Mouse (Mus musculus) hindbrain, embryonic 12.5 days (tissue): ENCODE data around the gene Pnmal1. TPM values are rescaled to one million over a fixed set of nuclear protein-coding genes. Genes with fewer than 3 reads are reported as not detected.

Experiments used
- ATAC-seq: fragments of 200-750 bp; cut with Nextera tagmentation; 2 replicates; pipeline ENCODE4 v1.8.0; 2017; ENCODE audit warnings: moderate TSS enrichment; ENCODE audit not compliant: low FRiP score
- H3K27ac ChIP-seq: fragments of 300-500 bp; sonication (generic); 2 replicates; pipeline ENCODE4 v1.5.1; 2016; ENCODE audit warnings: mild to moderate bottlenecking
- H3K27me3 ChIP-seq: fragments of 300-500 bp; sonication (generic); 2 replicates; pipeline ENCODE4 v1.6.1; 2016; ENCODE audit warnings: mild to moderate bottlenecking
- H3K36me3 ChIP-seq: fragments of 300-500 bp; sonication (generic); 2 replicates; pipeline ENCODE4 v1.6.1; 2016; ENCODE audit warnings: mild to moderate bottlenecking
- H3K4me1 ChIP-seq: fragments of 300-500 bp; sonication (generic); 2 replicates; pipeline ENCODE4 v1.6.1; 2016
- H3K4me2 ChIP-seq: fragments of 300-500 bp; sonication (generic); replicated peaks from 2 replicates; pipeline ENCODE4 v1.6.1; 2016; ENCODE audit warnings: mild to moderate bottlenecking
- H3K4me3 ChIP-seq: fragments of 300-500 bp; sonication (generic); 2 replicates; pipeline ENCODE4 v1.5.1; 2016; ENCODE audit warnings: mild to moderate bottlenecking
- H3K9ac ChIP-seq: fragments of 300-500 bp; sonication (generic); 2 replicates; pipeline ENCODE4 v1.6.1; 2016; ENCODE audit warnings: mild to moderate bottlenecking, moderate library complexity
- H3K9me3 ChIP-seq: fragments of 300-500 bp; sonication (generic); replicated peaks from 2 replicates; pipeline ENCODE4 v1.6.1; 2016; ENCODE audit warnings: mild to moderate bottlenecking
- WGBS: fragments of 180-500 bp; shearing (Covaris S2); methylation state at CpG from one replicate; pipeline ENCODE4 v1.1.7; 2016; 5-methylcytosine and 5-hydroxymethylcytosine counted together
- polyA plus RNA-seq: library from polyadenylated mRNA; unstranded; fragments of >200 nt; fragmentation: Nextera tagmentation; extraction: Ambion mirVana; gene quantifications from 2 replicates; pipeline ENCODE4 v1.2.1, GENCODE M21; 2016

Pnmal1 gene
- polyA plus RNA-seq, 1 experiment from 2014 or later: 27.3 TPM

- Histone ChIP-seq H3K27me3 (no peaks in the 10 kb centered on the region), H3K4me3 (peak overlapping the region; percentile 45), H3K9ac (peak overlapping the region; percentile 59), H3K27ac (peak overlapping the region; percentile 73), H3K9me3 (no peaks in the 10 kb centered on the region), H3K36me3 (0 out of 2 replicates have a peak, but pooled peaks cover 3% of the 10 kb centered on the region), H3K4me1 (peaks cover 51% of the 10 kb centered on the region), H3K4me2 (peak overlapping the region; percentile 49)
- peak; percentile 69 for ATAC-seq
- WGBS: 4% methylated on average over 26 of the region's 27 CpGs
These were observed 34.3 kb downstream of the Pnmal1 start for GRCm38 (mm10) chr7:16993651-16994399.

DNA sequence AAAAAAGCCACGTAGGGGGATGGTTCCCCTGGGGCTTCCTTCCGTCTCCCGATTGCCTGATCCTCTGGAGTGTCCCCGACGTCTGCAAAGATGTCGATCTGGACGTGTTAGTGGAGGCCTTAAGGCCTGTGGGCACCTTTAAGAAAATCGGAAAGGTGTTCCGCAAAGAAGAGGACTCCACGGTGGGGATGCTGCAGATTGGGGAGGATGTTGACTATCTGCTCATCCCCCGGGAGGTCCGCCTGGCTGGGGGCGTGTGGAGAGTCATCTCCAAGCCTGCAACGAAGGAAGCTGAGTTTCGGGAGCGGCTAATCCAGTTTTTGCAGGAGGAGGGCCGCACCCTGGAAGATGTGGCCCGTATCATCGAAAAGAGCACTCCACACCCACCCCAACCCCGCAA is 34.9 kb downstream of the Pnmal1 start:
- Histone ChIP-seq H3K36me3 (0 out of 2 replicates have a peak, but pooled peaks cover 3% of the 10 kb centered on the region), H3K4me1 (peaks cover 51% of the 10 kb centered on the region), H3K9me3 (no peaks in the 10 kb centered on the region), H3K9ac (peak overlapping the region; percentile 59), H3K4me3 (peak overlapping the region; percentile 45), H3K4me2 (peak overlapping the region; percentile 49), H3K27me3 (no peaks in the 10 kb centered on the region), H3K27ac (peak overlapping the region; percentile 73)
- ATAC-seq: no peak
- WGBS: 7% methylated on average over 20 of the region's 20 CpGs

DNA sequence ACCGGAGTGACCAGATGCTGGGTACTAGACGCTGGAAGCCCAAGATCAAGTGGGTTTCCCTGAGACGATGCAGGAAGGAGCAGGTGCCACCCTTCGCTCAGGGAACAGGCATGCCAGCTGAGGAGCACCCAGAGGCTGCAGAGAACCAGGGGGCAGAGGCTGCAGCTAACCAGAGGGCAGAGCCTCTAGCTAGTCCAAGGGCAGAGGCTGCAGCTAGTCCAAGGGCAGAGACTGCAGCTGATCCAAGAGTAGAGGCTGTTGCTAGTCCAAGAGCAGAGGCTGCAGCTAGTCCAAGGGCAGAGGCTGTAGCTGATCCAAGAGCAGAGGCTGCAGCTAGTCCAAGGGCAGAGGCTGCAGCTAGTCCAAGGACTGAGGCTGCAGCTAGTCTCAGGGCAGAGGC is 35.9 kb downstream of the Pnmal1 start:
- H3K36me3 ChIP-seq: peaks cover 4% of the 10 kb centered on the region; the same call in 1 of the 2 replicates
- H3K4me1 ChIP-seq: peaks cover 46% of the 10 kb centered on the region
- H3K4me3 ChIP-seq: peak overlapping the region; percentile 45
- no peak for ATAC-seq
- peak overlapping the region; percentile 59; the same call in 1 of the 2 replicates for H3K9ac ChIP-seq
- H3K4me2 ChIP-seq: peak overlapping the region; percentile 49
- 91% methylated on average over 4 of the region's 4 CpGs for WGBS
- no peaks in the 10 kb centered on the region for H3K9me3 ChIP-seq
- 0 out of 2 replicates have a peak overlapping the region, but pooled peaks have one; percentile 8 for H3K27ac ChIP-seq
- H3K27me3 ChIP-seq: no peaks in the 10 kb centered on the region

GRCm38 (mm10) chr7:16999233-16999632 is 39.8 kb downstream of the Pnmal1 start:
- H3K9ac ChIP-seq: no peak overlapping the region

GRCm38 (mm10) chr7:16999650-17000049 is 40.2 kb downstream of the Pnmal1 start:
- H3K9ac ChIP-seq: no peak overlapping the region
- ATAC-seq: no peak
- H3K36me3 ChIP-seq: peaks cover 22% of the 10 kb centered on the region
- no peaks in the 10 kb centered on the region for H3K9me3 ChIP-seq
- H3K4me1 ChIP-seq: peaks cover 20% of the 10 kb centered on the region
- no peak overlapping the region for H3K4me3 ChIP-seq
- H3K27me3 ChIP-seq: no peaks in the 10 kb centered on the region
- no peak overlapping the region for H3K27ac ChIP-seq
- H3K4me2 ChIP-seq: no peak overlapping the region
- WGBS: 27% methylated on average over 4 of the region's 4 CpGs

More at GRCm38 (mm10) chr7:16999233-16999632, 39.8 kb downstream of the Pnmal1 start:
- no peak for ATAC-seq
- no peak overlapping the region for H3K4me3 ChIP-seq
- no peak overlapping the region for H3K27ac ChIP-seq
- peaks cover 20% of the 10 kb centered on the region for H3K4me1 ChIP-seq
- no peaks in the 10 kb centered on the region for H3K27me3 ChIP-seq
- H3K36me3 ChIP-seq: peaks cover 18% of the 10 kb centered on the region
- H3K9me3 ChIP-seq: no peaks in the 10 kb centered on the region
- 63% methylated on average over 4 of the region's 4 CpGs for WGBS
- H3K4me2 ChIP-seq: no peak overlapping the region

GRCm38 (mm10) chr7:17002375-17003195 is 43.1 kb downstream of the Pnmal1 start:
- peak; percentile 64 for ATAC-seq
- Histone ChIP-seq H3K4me1 (no peaks in the 10 kb centered on the region), H3K4me2 (no peak overlapping the region), H3K4me3 (no peak overlapping the region), H3K27me3 (no peaks in the 10 kb centered on the region), H3K27ac (no peak overlapping the region), H3K9ac (no peak overlapping the region), H3K9me3 (no peaks in the 10 kb centered on the region), H3K36me3 (peaks cover 49% of the 10 kb centered on the region)
- WGBS: 13% methylated on average over 7 of the region's 7 CpGs

DNA sequence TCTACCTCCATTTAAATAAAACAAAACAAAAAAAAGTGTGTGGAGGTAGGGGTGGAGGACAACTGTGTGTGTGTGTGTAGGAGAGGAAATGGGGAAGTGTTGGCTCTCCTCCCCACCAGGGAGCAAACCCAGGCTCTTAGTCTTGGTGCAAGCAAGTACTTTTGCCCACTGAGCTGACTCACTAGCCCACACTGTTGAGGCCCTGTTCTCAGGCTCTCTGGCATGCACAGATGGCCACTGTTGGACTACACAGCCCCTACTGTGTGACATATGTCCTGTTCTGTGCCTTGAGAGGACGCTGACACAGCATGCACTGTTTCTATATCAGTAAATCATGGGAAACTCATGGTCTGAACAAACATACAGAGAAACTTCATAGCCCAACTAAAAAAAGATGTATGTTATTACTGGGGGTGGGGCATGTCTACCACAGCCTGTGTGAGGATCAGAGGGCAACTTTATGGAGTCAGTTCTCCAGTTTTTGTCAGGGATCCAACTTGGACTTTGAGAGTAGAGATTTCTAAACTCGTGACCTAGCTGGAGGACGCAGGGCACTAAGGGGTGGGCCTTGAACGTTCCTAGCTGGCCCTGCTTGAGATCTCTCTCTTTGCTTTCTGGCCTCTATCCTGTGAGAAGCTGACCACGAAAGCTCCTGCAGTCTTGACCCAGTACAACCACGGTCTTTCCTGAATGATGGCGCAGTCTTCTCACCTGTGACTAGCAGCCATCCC is 43.9 kb downstream of the Pnmal1 start:
- 87% methylated on average over 7 of the region's 7 CpGs for WGBS
- no peaks in the 10 kb centered on the region for H3K27me3 ChIP-seq
- no peak overlapping the region for H3K9ac ChIP-seq
- H3K36me3 ChIP-seq: peaks cover 54% of the 10 kb centered on the region
- 0 out of 2 replicates have a peak overlapping the region, but pooled peaks have one; percentile 30 for H3K27ac ChIP-seq
- H3K4me2 ChIP-seq: no peak overlapping the region
- no peak for ATAC-seq
- H3K9me3 ChIP-seq: no peaks in the 10 kb centered on the region
- H3K4me1 ChIP-seq: no peaks in the 10 kb centered on the region
- H3K4me3 ChIP-seq: no peak overlapping the region

GRCm38 (mm10) chr7:17004716-17005115 is 45.2 kb downstream of the Pnmal1 start:
- no peak overlapping the region for H3K27ac ChIP-seq
- H3K9ac ChIP-seq: no peak overlapping the region
- H3K9me3 ChIP-seq: no peaks in the 10 kb centered on the region
- 91% methylated on average over 7 of the region's 7 CpGs for whole genome bisulfite sequencing
- H3K27me3 ChIP-seq: no peaks in the 10 kb centered on the region
- H3K4me2 ChIP-seq: no peak overlapping the region
- no peak overlapping the region for H3K4me3 ChIP-seq
- no peak for ATAC-seq
- peaks cover 66% of the 10 kb centered on the region for H3K36me3 ChIP-seq
- H3K4me1 ChIP-seq: no peaks in the 10 kb centered on the region

- Histone ChIP-seq H3K27me3 (no peaks in the 10 kb centered on the region), H3K9ac (no peak overlapping the region), H3K36me3 (peaks cover 85% of the 10 kb centered on the region), H3K27ac (no peak overlapping the region), H3K4me2 (no peak overlapping the region), H3K4me1 (no peaks in the 10 kb centered on the region), H3K9me3 (no peaks in the 10 kb centered on the region), H3K4me3 (no peak overlapping the region)
- ATAC-seq: no peak
- 77% methylated on average over 4 of the region's 4 CpGs for WGBS
These were observed 47.8 kb downstream of the Pnmal1 start for GRCm38 (mm10) chr7:17007300-17007699.

DNA sequence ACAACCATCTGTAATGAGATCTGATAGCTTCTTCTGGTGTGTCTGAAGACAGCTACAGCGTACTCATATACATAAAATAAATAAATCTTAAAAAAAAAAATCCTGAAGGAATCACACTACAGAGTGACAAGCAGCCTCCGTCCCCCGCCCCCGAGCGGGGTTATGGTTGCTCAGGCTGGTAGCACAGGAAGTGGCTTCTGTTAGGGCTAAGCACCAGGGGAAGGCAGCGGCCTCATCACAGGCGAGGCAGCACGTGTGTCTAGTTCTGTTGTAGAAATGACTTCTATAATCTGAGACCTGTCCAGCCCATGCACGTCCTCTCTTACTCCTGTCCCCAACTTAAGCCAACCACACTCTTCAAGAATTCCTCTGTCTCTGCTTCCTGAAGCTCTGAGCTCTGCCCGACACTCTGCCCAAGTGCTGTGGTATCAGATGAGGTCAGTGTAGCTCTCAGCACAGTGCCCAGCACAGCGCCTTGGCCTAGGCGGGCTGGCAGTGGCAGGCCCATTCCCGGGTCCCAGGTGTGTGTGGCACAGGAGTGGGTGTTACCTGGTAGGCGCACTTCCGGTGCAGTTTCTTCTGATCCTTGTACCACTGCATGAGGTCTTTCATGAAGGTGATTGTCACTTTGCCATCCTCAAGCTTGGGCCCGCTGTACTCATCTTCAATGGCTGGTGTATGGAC is 50.0 kb downstream of the Pnmal1 start:
- Histone ChIP-seq H3K27ac (no peak overlapping the region), H3K9ac (no peak overlapping the region), H3K9me3 (no peaks in the 10 kb centered on the region), H3K4me2 (no peak overlapping the region), H3K4me3 (no peak overlapping the region), H3K4me1 (no peaks in the 10 kb centered on the region), H3K27me3 (no peaks in the 10 kb centered on the region), H3K36me3 (peaks cover 91% of the 10 kb centered on the region)
- ATAC-seq: no peak
- WGBS: 96% methylated on average over 16 of the region's 16 CpGs

GRCm38 (mm10) chr7:17010010-17010347 is 50.5 kb downstream of the Pnmal1 start:
- Histone ChIP-seq H3K9ac (no peak overlapping the region), H3K4me2 (no peak overlapping the region), H3K4me1 (no peaks in the 10 kb centered on the region), H3K27ac (no peak overlapping the region), H3K27me3 (no peaks in the 10 kb centered on the region), H3K36me3 (peaks cover 91% of the 10 kb centered on the region), H3K4me3 (no peak overlapping the region), H3K9me3 (no peaks in the 10 kb centered on the region)
- 93% methylated on average over 5 of the region's 5 CpGs for WGBS
- ATAC-seq: no peak
